Comparison of ENCODE assay signal across 14 mouse cellular contexts in genomic region chr7:63559679-63560078, GRCm38 (mm10).
"Had no signal": no experiment of that assay in that cellular context is flagged by ENCODE, and none has a peak within 500 bp of the region (broad histone marks: within the 10 kb centered on the region; RNA-seq: fewer than 3 reads in every experiment).

No protein-coding gene starts in this region.

- ATAC-seq: liver, postnatal 0 days; lung, postnatal 0 days; midbrain, embryonic 15.5 days had no signal

- DNase-seq: kidney, adult 9 months; kidney, postnatal 14 days; kidney, postnatal 4 days; left cerebral cortex, postnatal 4 days; liver, postnatal 0 days; lung, embryonic 14.5 days; right cerebral cortex, adult 18-20 months; right cerebral cortex, postnatal 14 days; right cerebral cortex, postnatal 4 days; thymus, adult 2 months; thymus, postnatal 14 days; thymus, postnatal 4 days had no signal
